8 mouse cellular contexts compared by ENCODE assay signal in genomic region chr4:142238041-142238440, GRCm38 (mm10). TPM values are rescaled to one million over a fixed set of nuclear protein-coding genes. Genes with fewer than 3 reads are reported as not detected.
DNase-seq lines count a peak whose midpoint lies in the region; ATAC-seq and TF ChIP-seq lines count a peak whose summit lies in the region.

No protein-coding gene starts in this region.

- peaks cover 6 to 24% of the 10 kb centered on the region in 2 experiments for H3K4me1 ChIP-seq in CH12.LX (ENCODE audit: control insufficient read depth in 1 of 2, insufficient read depth in 2 of 2)
- H3K4me1 ChIP-seq in heart, embryonic 11.5 days (ENCODE audit: control insufficient read depth, insufficient read depth, low read length) = peaks cover 12% of the 10 kb centered on the region
- peaks cover 63% of the 10 kb centered on the region for H3K4me1 ChIP-seq in kidney, embryonic 15.5 days

- peak overlapping the region; percentile 66 for H3K4me2 ChIP-seq in CH12.LX (ENCODE audit: insufficient read depth, low read depth, poor library complexity, severe bottlenecking)
- H3K4me2 ChIP-seq in heart, embryonic 11.5 days = peak overlapping the region; percentile 94
- H3K4me2 ChIP-seq in kidney, embryonic 15.5 days = peak overlapping the region; percentile 85

- no peak for TF ChIP-seq POLR2A in CH12.LX (IDR thresholded peaks at IDR 0.05; ENCODE audit: low read depth, low read length)

- 11% methylated on average over 14 of the region's 14 CpGs for WGBS in heart, embryonic 11.5 days (ENCODE audit: insufficient replicate concordance)
- 9% methylated on average over 14 of the region's 14 CpGs for WGBS in kidney, embryonic 15.5 days

- in situ Hi-C loops in CH12.LX (cut with MboI; ENCODE audit: low pct_ligation_motif_present, low pct_unique_long_range_greater_than_20kb, low sequenced_read_pairs) = loop anchor here (5.0 kb wide), 1 partner anchor 81 kb away; no protein-coding TSS in a partner anchor

- no peak for TF ChIP-seq EP300 in CH12.LX (IDR thresholded peaks at IDR 0.05; ENCODE audit: low read length)

- no peak for DNase-seq in CH12.LX (ENCODE audit: extremely low read depth)
- DNase-seq in adrenal gland, postnatal 14 days = peak; percentile 58
- peak; percentile 54 to 63 for DNase-seq in lung, postnatal 4 days
- DNase-seq in ovary, postnatal 14 days (ENCODE audit: low spot score) = no peak
- no peak for DNase-seq in left cerebral cortex, adult 11 months (ENCODE audit: low spot score)

- H3K4me3 ChIP-seq in CH12.LX (replicated peaks in 1 of 3; ENCODE audit: low read depth in 2 of 3, low read length in 2 of 3, poor library complexity in 1 of 3) = peak overlapping the region; percentile 66 to 93 (median 85)
- peak overlapping the region; percentile 77 for H3K4me3 ChIP-seq in heart, embryonic 11.5 days (ENCODE audit: low read depth, low read length)
- H3K4me3 ChIP-seq in kidney, embryonic 15.5 days (replicated peaks) = peak overlapping the region; percentile 80

- no peaks in the 10 kb centered on the region for H3K27me3 ChIP-seq in CH12.LX (replicated peaks)
- H3K27me3 ChIP-seq in heart, embryonic 11.5 days (ENCODE audit: control insufficient read depth, insufficient read depth, low read length) = no peaks in the 10 kb centered on the region
- no peaks in the 10 kb centered on the region for H3K27me3 ChIP-seq in kidney, embryonic 15.5 days

- no peak overlapping the region for H3K27ac ChIP-seq in CH12.LX (ENCODE audit: insufficient read depth, low read depth)
- H3K27ac ChIP-seq in heart, embryonic 11.5 days (ENCODE audit: low read depth, low read length) = 0 out of 2 replicates have a peak overlapping the region, but pooled peaks have one; percentile 65
- peak overlapping the region; percentile 88 for H3K27ac ChIP-seq in kidney, embryonic 15.5 days

- 0 out of 2 replicates have a peak, but pooled peaks cover 4% of the 10 kb centered on the region for H3K79me2 ChIP-seq in CH12.LX (replicated peaks; ENCODE audit: control insufficient read depth, extremely low read depth, insufficient read depth, poor library complexity, severe bottlenecking)

- dilution Hi-C loops in CH12.LX (cut with MboI; ENCODE audit: extremely low pct_ligation_motif_present, extremely low pct_unique_long_range_greater_than_20kb, low sequenced_read_pairs) = no loop called here

- H3K36me3 ChIP-seq in CH12.LX (replicated peaks in 1 of 2; ENCODE audit: control insufficient read depth in 1 of 2, insufficient read depth in 1 of 2, low read length in 1 of 2) = peaks cover 0 to 16% of the 10 kb centered on the region in 2 experiments
- H3K36me3 ChIP-seq in heart, embryonic 11.5 days (ENCODE audit: control insufficient read depth, insufficient read depth, low read length) = no peaks in the 10 kb centered on the region
- no peaks in the 10 kb centered on the region for H3K36me3 ChIP-seq in kidney, embryonic 15.5 days

- TF ChIP-seq RAD21 in CH12.LX (IDR thresholded peaks at IDR 0.05; ENCODE audit: low read depth, low read length) = no peak

- no peak for ATAC-seq in heart, embryonic 11.5 days (replicated peaks; ENCODE audit: insufficient number of reproducible peaks, low FRiP score, low TSS enrichment)
- ATAC-seq in kidney, embryonic 15.5 days (replicated peaks; ENCODE audit: low FRiP score) = no peak
- no peak for ATAC-seq in erythroid progenitor cell, adult 5-6 weeks (replicated peaks; ENCODE audit: low FRiP score, poor library complexity, severe bottlenecking)

- no peaks in the 10 kb centered on the region for H3K9me3 ChIP-seq in CH12.LX (replicated peaks; ENCODE audit: low read length)
- H3K9me3 ChIP-seq in heart, embryonic 11.5 days (replicated peaks; ENCODE audit: control insufficient read depth, low read length) = no peaks in the 10 kb centered on the region
- no peaks in the 10 kb centered on the region for H3K9me3 ChIP-seq in kidney, embryonic 15.5 days (replicated peaks)

- TF ChIP-seq CTCF in CH12.LX (conservative IDR thresholded peaks at IDR 0.05 in 1 of 2, IDR thresholded peaks at IDR 0.05 in 1 of 2; ENCODE audit: low read depth in 2 of 2, low read length in 2 of 2) = no peak

- peak overlapping the region; percentile 70; the same call in 1 of the 2 replicates for H3K9ac ChIP-seq in CH12.LX (ENCODE audit: insufficient read depth, low read depth)
- peak overlapping the region; percentile 82 for H3K9ac ChIP-seq in heart, embryonic 11.5 days (ENCODE audit: low read depth, low read length)
- H3K9ac ChIP-seq in kidney, embryonic 15.5 days = peak overlapping the region; percentile 77

TF ChIP-seq in CH12.LX, 34 proteins besides CTCF, POLR2A, EP300 and RAD21:
- TF ChIP-seq KAT2A (IDR thresholded peaks at IDR 0.05; ENCODE audit: insufficient replicate concordance, low read length) (no peak), ZC3H11A (IDR thresholded peaks at IDR 0.05; ENCODE audit: low read depth, low read length) (no peak), NELFE (IDR thresholded peaks at IDR 0.05; ENCODE audit: low read depth, low read length) (no peak), HCFC1 (IDR thresholded peaks at IDR 0.05; ENCODE audit: low read depth, low read length) (no peak), JUN (IDR thresholded peaks at IDR 0.05; ENCODE audit: insufficient read depth, low read depth, low read length) (no peak), CHD1 (IDR thresholded peaks at IDR 0.05; ENCODE audit: low read depth, low read length) (no peak), JUND (conservative IDR thresholded peaks at IDR 0.05; ENCODE audit: low read depth, low read length) (no peak), MAZ (IDR thresholded peaks at IDR 0.05; ENCODE audit: low read depth, low read length) (no peak), IRF4 (IDR thresholded peaks at IDR 0.05; ENCODE audit: low read depth, low read length) (no peak), E2F4 (IDR thresholded peaks at IDR 0.05; ENCODE audit: insufficient replicate concordance, low read depth, low read length) (no peak), ZKSCAN1 (IDR thresholded peaks at IDR 0.05; ENCODE audit: borderline replicate concordance, low read depth, low read length) (no peak), ELF1 (IDR thresholded peaks at IDR 0.05; ENCODE audit: low read depth, low read length) (no peak), SMC3 (IDR thresholded peaks at IDR 0.05; ENCODE audit: low read depth, low read length) (no peak), MXI1 (IDR thresholded peaks at IDR 0.05; ENCODE audit: low read depth, low read length) (no peak), ZNF384 (IDR thresholded peaks at IDR 0.05; ENCODE audit: low read depth, low read length) (no peak), UBTF (IDR thresholded peaks at IDR 0.05; ENCODE audit: low read depth, low read length) (no peak), TCF12 (IDR thresholded peaks at IDR 0.05; ENCODE audit: low read depth, low read length) (no peak), PAX5 (IDR thresholded peaks at IDR 0.05; ENCODE audit: low read length) (no peak)

RNA-seq across cellular contexts. Expression of gene Kazn, which starts 1.2 kb away (rescaled TPM):
- 3.7 and 4.2 TPM in 2 replicates for total RNA-seq in CH12.LX (2012; rRNA removed)
- total RNA-seq in CH12.LX (2014; rRNA removed) = 1.3 and 2.0 TPM in 2 replicates
- 9.4 and 9.7 TPM in 2 replicates for polyA plus RNA-seq in CH12.LX (2012; ENCODE audit: insufficient read length, low read depth)
- total RNA-seq in adrenal gland, postnatal 14 days (2021) = 18.2 and 23.8 TPM in 2 replicates
- 5.8 and 8.0 TPM in 2 replicates for polyA plus RNA-seq in heart, embryonic 11.5 days (2014; fragmentation: Nextera tagmentation; extraction: Ambion mirVana)
- polyA plus RNA-seq in kidney, embryonic 15.5 days (2015; fragmentation: Nextera tagmentation; extraction: Ambion mirVana) = 15.9 and 16.4 TPM in 2 replicates
- total RNA-seq in erythroid progenitor cell, adult 5-6 weeks (2015; ENCODE audit: low replicate concordance) = not detected in 2 replicates
- total RNA-seq in erythroid progenitor cell, adult 5-6 weeks (2017; ENCODE audit: low replicate concordance) = not detected in 2 replicates

Comparison
In these comparisons a context has a peak if more than half of its experiments do, and no peak if none do; other contexts are left out.
1. DNase-seq: peak in adrenal gland, postnatal 14 days (single experiment) and lung, postnatal 4 days (2 of 2); none in CH12.LX (single experiment), ovary, postnatal 14 days (single experiment) and left cerebral cortex, adult 11 months (single experiment).
2. Peak in every context shown above with its lines, with median percentiles within 50 percentile points of each other: H3K4me2 ChIP-seq, H3K4me3 ChIP-seq and H3K9ac ChIP-seq.